Mouse (Mus musculus) stomach, postnatal 0 days (tissue): ENCODE results near the gene Tcap. TPM values are rescaled to one million over a fixed set of nuclear protein-coding genes. Genes with fewer than 3 reads are reported as not detected.
A peak's percentile ranks its signal among the peaks of the same experiment; 100 is the strongest.

Experiments
- ATAC-seq: fragments of 200-750 bp; cut with Nextera tagmentation; 2 replicates; pipeline ENCODE4 v1.8.0; 2017; ENCODE audit not compliant: low FRiP score, low TSS enrichment
- DNase-seq: peaks from one replicate; pipeline ENCODE4 v3.0.0-alpha.2; 2016; ENCODE audit warnings: low spot score
- H3K27ac ChIP-seq: fragments of 300-500 bp; sonication (generic); replicated peaks from 2 replicates; pipeline ENCODE4 v1.5.1; 2014; ENCODE audit warnings: mild to moderate bottlenecking, control low read depth
- H3K27me3 ChIP-seq: fragments of 300-500 bp; sonication (generic); 2 replicates; pipeline ENCODE4 v1.6.1; 2014; ENCODE audit warnings: low read length; ENCODE audit not compliant: control insufficient read depth, insufficient read depth
- H3K36me3 ChIP-seq: fragments of 300-500 bp; sonication (generic); 2 replicates; pipeline ENCODE4 v1.6.1; 2014; ENCODE audit warnings: low read length, mixed read lengths; ENCODE audit not compliant: control insufficient read depth, insufficient read depth
- H3K4me1 ChIP-seq: fragments of 300-500 bp; sonication (generic); replicated peaks from 2 replicates; pipeline ENCODE4 v1.6.1; 2014; ENCODE audit warnings: antibody characterized with exemption; ENCODE audit not compliant: control insufficient read depth, insufficient read depth
- H3K4me2 ChIP-seq: fragments of 300-500 bp; sonication (generic); replicated peaks from 2 replicates; pipeline ENCODE4 v1.6.1; 2014; ENCODE audit warnings: low read depth, mild to moderate bottlenecking, control low read depth, moderate library complexity
- H3K4me3 ChIP-seq: fragments of 300-500 bp; sonication (generic); 2 replicates; pipeline ENCODE4 v1.5.1; 2014; ENCODE audit warnings: low read depth, low read length, control low read depth
- H3K9ac ChIP-seq: fragments of 300-500 bp; sonication (generic); 2 replicates; pipeline ENCODE4 v1.6.1; 2014; ENCODE audit warnings: mild to moderate bottlenecking, low read length, control low read depth, mixed read lengths
- H3K9me3 ChIP-seq: fragments of 300-500 bp; sonication (generic); 2 replicates; pipeline ENCODE4 v1.6.1; 2016; ENCODE audit warnings: low read length; ENCODE audit not compliant: control insufficient read depth
- CTCF ChIP-seq: IDR thresholded peaks from 2 replicates; pipeline ENCODE4 v1.5.1; 2016; ENCODE audit warnings: antibody characterized with exemption, low read depth, mild to moderate bottlenecking, moderate library complexity
- EP300 ChIP-seq: optimal IDR thresholded peaks from 2 replicates; pipeline ENCODE3; 2016; ENCODE audit warnings: antibody characterized with exemption
- WGBS: fragments of 180-500 bp; shearing (Covaris S2); extraction: QIAGEN DNeasy Blood & Tissue Kit; methylation state at CpG from one replicate; pipeline ENCODE4 v1.1.7; 2014; 5-methylcytosine and 5-hydroxymethylcytosine counted together
- polyA plus RNA-seq: library from polyadenylated mRNA; unstranded; fragments of >200 nt; fragmentation: Nextera tagmentation; extraction: Ambion mirVana; gene quantifications from 2 replicates; pipeline ENCODE4 v1.2.1, GENCODE M21; 2015

The Tcap gene
- polyA plus RNA-seq, 1 experiment from 2014 or later, result 0.13 TPM

DNA sequence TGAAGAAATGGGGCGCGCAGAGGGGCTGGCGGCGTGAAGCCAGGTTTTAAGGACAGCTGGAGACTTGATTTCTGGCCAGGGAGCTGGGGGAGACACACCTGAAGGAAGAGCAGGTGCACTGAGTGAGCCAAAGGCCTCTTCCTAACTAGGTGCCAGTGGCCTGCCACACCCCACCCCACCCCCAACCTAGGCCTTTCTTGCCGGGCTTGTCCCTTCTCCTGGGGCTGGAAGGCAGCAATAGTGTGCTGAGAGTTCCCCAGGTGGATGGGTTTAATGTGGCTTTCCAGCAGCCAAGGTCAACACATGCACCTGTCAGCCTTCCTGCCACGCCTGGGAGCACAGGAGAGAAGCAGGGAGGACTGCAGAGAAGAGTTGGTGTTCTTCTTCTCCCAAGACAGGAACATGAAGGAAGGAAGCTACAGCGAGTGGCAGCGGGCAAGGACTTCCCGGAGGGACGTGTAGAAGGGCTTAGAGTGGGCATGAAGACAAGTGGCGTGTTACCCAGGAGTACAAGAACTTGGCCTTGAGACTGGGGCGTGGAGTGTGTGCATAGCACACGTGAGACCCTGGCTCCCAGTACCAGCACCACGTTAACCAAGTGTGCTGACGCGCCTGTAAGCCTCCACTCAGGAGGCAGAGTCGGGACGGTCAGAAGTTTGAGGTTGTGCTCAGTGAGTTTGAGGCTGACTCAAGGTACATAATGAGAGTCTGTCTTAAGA, 31.2 kb upstream of the Tcap start:
- Histone ChIP-seq H3K4me3 (no peak overlapping the region), H3K9me3 (no peaks in the 10 kb centered on the region), H3K36me3 (no peaks in the 10 kb centered on the region), H3K4me1 (peaks cover 8% of the 10 kb centered on the region), H3K27ac (no peak overlapping the region), H3K27me3 (peaks cover 3% of the 10 kb centered on the region; the same call in 1 of the 2 replicates), H3K9ac (no peak overlapping the region), H3K4me2 (no peak overlapping the region)
- ATAC-seq (no peak), DNase-seq (peak; percentile 61)
- 68% methylated on average over 18 of the region's 18 CpGs for WGBS
- TF ChIP-seq EP300 (no peak), CTCF (no peak)

DNA sequence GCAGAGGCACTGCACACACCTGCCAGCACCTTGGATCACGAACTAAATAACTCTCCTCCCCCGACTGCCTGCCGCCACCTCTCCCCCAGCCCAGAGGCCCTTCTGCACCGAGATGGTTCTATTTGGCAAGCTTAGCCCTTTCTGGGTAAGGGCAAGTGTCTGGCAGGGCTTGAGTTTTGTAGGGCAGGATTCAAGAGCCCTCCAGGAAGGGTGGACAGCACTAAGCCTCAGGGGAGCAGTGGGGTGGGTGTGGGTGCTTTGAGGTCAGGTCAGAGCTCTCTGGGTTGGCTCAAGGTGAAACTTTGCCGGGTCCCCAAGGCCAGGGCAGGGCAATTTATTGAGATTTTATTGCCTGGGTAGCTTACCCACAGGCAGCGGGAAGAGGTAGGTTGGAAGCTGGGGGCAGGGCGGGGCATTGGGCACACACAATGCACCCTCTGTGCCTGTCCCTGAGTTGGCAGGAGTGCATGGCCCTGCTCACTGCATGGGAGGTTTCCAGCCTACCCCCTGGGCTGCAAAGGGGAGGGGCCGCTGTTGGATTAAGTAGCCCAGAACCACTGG, 29.9 kb upstream of the Tcap start:
- peaks cover 4% of the 10 kb centered on the region; the same call in 1 of the 2 replicates for H3K4me1 ChIP-seq
- no peak overlapping the region for H3K27ac ChIP-seq
- no peaks in the 10 kb centered on the region for H3K9me3 ChIP-seq
- no peaks in the 10 kb centered on the region for H3K36me3 ChIP-seq
- 43% methylated on average over 8 of the region's 8 CpGs for WGBS
- peak; percentile 59 for DNase-seq
- H3K4me3 ChIP-seq, result no peak overlapping the region
- ATAC-seq, result no peak
- no peak overlapping the region for H3K4me2 ChIP-seq
- H3K27me3 ChIP-seq, result peaks cover 3% of the 10 kb centered on the region; the same call in 1 of the 2 replicates
- TF ChIP-seq CTCF (no peak), EP300 (no peak)
- no peak overlapping the region for H3K9ac ChIP-seq

DNA sequence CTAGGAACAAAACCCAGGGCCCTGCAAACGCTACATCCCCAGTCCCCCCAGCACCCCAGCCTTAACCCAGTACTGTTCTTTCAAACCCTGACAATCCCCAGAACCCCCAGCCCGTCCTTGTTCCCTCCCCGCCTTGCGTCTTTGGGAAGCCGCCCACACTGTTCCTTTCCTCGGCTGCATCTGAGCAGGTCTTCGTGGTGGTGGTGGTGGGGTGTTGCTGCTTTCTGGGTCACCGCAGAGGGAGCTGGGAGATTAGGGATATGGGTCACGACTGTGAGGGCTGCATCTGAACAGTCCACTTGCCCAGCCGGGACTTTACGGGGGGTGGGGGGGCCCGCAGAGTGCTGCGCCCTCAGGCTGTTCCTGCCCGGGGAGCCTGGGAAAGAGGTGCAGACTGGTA, 29.2 kb upstream of the Tcap start:
- 70% methylated on average over 14 of the region's 14 CpGs for WGBS

DNA sequence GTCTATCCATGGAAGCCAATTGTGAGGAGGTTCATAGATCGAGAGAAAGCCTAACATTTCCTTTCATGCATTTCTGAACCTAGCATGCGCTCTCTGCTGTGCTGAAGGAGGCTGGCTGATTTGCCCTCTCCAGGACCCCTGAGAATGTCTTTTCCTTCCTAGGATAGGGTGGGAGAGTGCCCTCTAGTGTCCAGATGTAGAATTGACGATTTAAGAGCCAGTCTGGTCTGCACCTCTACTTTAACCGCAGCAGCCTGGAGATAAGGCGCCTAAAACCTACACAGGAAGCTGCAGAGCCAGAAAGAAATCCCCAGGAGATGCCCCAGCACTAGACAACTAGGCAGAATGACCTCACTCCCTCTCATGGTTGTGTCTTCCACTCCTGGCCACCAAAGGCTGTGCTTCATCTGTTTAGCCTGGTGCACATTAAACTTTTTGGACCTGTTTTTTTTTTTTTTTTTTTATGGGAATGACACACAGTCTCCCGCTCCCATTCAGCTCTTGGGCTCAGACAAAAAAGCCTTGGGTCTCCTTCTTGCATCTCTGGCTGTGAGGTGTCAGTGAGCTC, 27.8 kb upstream of the Tcap start:
- H3K9ac ChIP-seq, result no peak overlapping the region
- H3K36me3 ChIP-seq, result no peaks in the 10 kb centered on the region
- peaks cover 7% of the 10 kb centered on the region for H3K4me1 ChIP-seq
- peak; percentile 86 for TF ChIP-seq CTCF
- TF ChIP-seq EP300, result no peak
- H3K9me3 ChIP-seq, result no peaks in the 10 kb centered on the region
- WGBS, result 20% methylated on average over 6 of the region's 6 CpGs
- peaks cover under 1% of the 10 kb centered on the region; the same call in 1 of the 2 replicates for H3K27me3 ChIP-seq
- ATAC-seq, result no peak
- H3K27ac ChIP-seq, result peak overlapping the region; percentile 94
- no peak overlapping the region for H3K4me2 ChIP-seq
- no peak overlapping the region for H3K4me3 ChIP-seq
- peak; percentile 44 for DNase-seq

More for the DNA sequence above, 29.2 kb upstream of the Tcap start:
- Histone ChIP-seq H3K4me2 (no peak overlapping the region), H3K4me1 (peaks cover 7% of the 10 kb centered on the region), H3K27me3 (peaks cover 3% of the 10 kb centered on the region; the same call in 1 of the 2 replicates), H3K27ac (no peak overlapping the region), H3K36me3 (no peaks in the 10 kb centered on the region), H3K9me3 (no peaks in the 10 kb centered on the region), H3K9ac (no peak overlapping the region), H3K4me3 (no peak overlapping the region)
- TF ChIP-seq CTCF (no peak), EP300 (no peak)
- DNase-seq (no peak), ATAC-seq (no peak)

DNA sequence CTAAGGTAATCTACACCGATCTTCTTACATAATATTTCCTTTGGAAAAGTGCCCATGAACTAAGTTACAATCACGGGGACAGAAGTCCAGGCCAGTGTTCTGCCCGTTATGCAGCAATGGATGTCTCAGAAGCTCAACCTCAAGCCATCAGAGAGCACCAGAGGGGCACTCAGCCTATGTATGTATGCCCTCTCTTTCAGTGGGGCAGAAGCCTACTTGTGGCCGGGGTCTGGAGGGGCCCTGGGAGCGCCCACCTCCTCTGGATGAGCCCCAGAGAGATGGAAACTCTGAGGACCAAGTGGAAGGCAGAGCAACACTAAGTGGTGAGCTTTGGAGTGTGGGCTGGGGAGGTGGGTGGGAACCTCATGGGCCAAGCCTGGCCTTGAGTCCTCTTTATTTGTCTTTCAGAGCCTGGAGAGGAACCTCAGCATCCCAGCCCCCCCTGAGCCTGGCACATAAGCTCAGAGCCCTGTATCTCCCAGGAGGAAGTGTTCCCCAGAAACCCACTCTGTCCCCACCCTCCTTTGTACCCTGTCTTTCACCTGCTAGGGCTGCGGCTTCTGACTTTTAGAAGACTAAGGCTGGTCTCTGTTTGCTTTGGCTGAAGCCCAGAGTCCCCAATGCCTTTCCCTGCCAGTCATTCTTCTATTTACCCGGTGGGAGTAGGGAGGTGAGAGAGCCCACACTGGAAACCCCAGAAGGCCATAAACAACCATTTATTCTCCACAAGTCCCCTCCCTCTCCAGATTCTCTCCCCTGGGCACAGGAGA, 26.8 kb upstream of the Tcap start:
- ATAC-seq (peak; percentile 33), DNase-seq (peak; percentile 79)
- Histone ChIP-seq H3K27me3 (no peaks in the 10 kb centered on the region), H3K36me3 (no peaks in the 10 kb centered on the region), H3K4me2 (0 out of 2 replicates have a peak overlapping the region, but pooled peaks have one; percentile 72), H3K4me1 (peaks cover 7% of the 10 kb centered on the region), H3K4me3 (no peak overlapping the region), H3K9ac (no peak overlapping the region), H3K27ac (peak overlapping the region; percentile 94), H3K9me3 (no peaks in the 10 kb centered on the region)
- TF ChIP-seq CTCF, result no peak
- no peak for TF ChIP-seq EP300
- 59% methylated on average over 7 of the region's 7 CpGs for WGBS
